Mouse (Mus musculus) lung, postnatal 0 days (tissue): Measurements from ENCODE around the gene Ttc33. TPM values are rescaled to one million over a fixed set of nuclear protein-coding genes. Genes with fewer than 3 reads are reported as not detected.

Source experiments
- ATAC-seq: fragments of 200-750 bp; cut with Nextera tagmentation; 2 replicates; pipeline ENCODE4 v1.8.0; 2017; ENCODE audit warnings: moderate library complexity
- DNase-seq: peaks from one replicate; pipeline ENCODE4 v3.0.0-alpha.2; 2016; ENCODE audit warnings: low spot score
- H3K27ac ChIP-seq: fragments of 300-500 bp; sonication (generic); 2 replicates; pipeline ENCODE4 v1.5.1; 2014; ENCODE audit warnings: antibody characterized with exemption, mild to moderate bottlenecking, low read length, mixed read lengths
- H3K27me3 ChIP-seq: fragments of 300-500 bp; sonication (generic); replicated peaks from 2 replicates; pipeline ENCODE4 v1.6.1; 2014; ENCODE audit warnings: low read length, mixed read lengths; ENCODE audit not compliant: insufficient read depth
- H3K36me3 ChIP-seq: fragments of 300-500 bp; sonication (generic); 2 replicates; pipeline ENCODE4 v1.6.1; 2014; ENCODE audit warnings: low read length, mixed read lengths; ENCODE audit not compliant: insufficient read depth
- H3K4me1 ChIP-seq: fragments of 300-500 bp; sonication (generic); 2 replicates; pipeline ENCODE4 v1.6.1; 2014; ENCODE audit warnings: antibody characterized with exemption, low read depth, low read length, mixed read lengths; ENCODE audit not compliant: insufficient read depth
- H3K4me2 ChIP-seq: fragments of 300-500 bp; sonication (generic); replicated peaks from 2 replicates; pipeline ENCODE4 v1.6.1; 2014; ENCODE audit warnings: low read depth, mild to moderate bottlenecking, low read length, moderate library complexity, mixed read lengths
- H3K4me3 ChIP-seq: fragments of 300-500 bp; sonication (generic); 2 replicates; pipeline ENCODE4 v1.5.1; 2014; ENCODE audit warnings: low read depth, low read length
- H3K9ac ChIP-seq: fragments of 300-500 bp; sonication (generic); replicated peaks from 2 replicates; pipeline ENCODE4 v1.6.1; 2014; ENCODE audit warnings: low read depth, mild to moderate bottlenecking
- H3K9me3 ChIP-seq: fragments of 300-500 bp; sonication (generic); 2 replicates; pipeline ENCODE4 v1.6.1; 2016; ENCODE audit warnings: low read length, mixed read lengths
- CTCF ChIP-seq: IDR thresholded peaks from 2 replicates; pipeline ENCODE4 v1.5.1; 2016; ENCODE audit warnings: antibody characterized with exemption, mild to moderate bottlenecking
- EP300 ChIP-seq: IDR thresholded peaks from 2 replicates; pipeline ENCODE4 v1.6.1; 2016; ENCODE audit warnings: antibody characterized with exemption, mild to moderate bottlenecking, control low read depth
- WGBS: fragments of 180-500 bp; shearing (Covaris S2); extraction: QIAGEN DNeasy Blood & Tissue Kit; methylation state at CpG from one replicate; pipeline ENCODE4 v1.1.7; 2014; 5-methylcytosine and 5-hydroxymethylcytosine counted together
- polyA plus RNA-seq: library from polyadenylated mRNA; unstranded; fragments of >200 nt; fragmentation: Nextera tagmentation; extraction: Ambion mirVana; gene quantifications from 2 replicates; pipeline ENCODE4 v1.2.1, GENCODE M21; 2015

Gene Ttc33
- 35.4 and 35.9 TPM in 2 replicates for polyA plus RNA-seq

GRCm38 (mm10) chr15:5185366-5186292 lies at the start of gene Ttc33:
Ttc33 (plus strand) TSS chr15:5185525.
- peak within 1 kb of the TSS; percentile 87 for H3K9ac ChIP-seq
- DNase-seq, result peak; percentile 91
- H3K27ac ChIP-seq, result peak within 1 kb of the TSS; percentile 93
- H3K4me2 ChIP-seq, result peak within 1 kb of the TSS; percentile 78
- peak; percentile 93 for ATAC-seq
- H3K4me3 ChIP-seq, result peak within 1 kb of the TSS; percentile 93
- 0 out of 2 replicates have a peak, but pooled peaks cover 4% of the 10 kb centered on the region for H3K36me3 ChIP-seq
- under 1% methylated on average over 55 of the region's 55 CpGs for WGBS
- H3K9me3 ChIP-seq, result no peaks in the 10 kb centered on the region
- TF ChIP-seq EP300 (peak; percentile 87), CTCF (peak; percentile 63)
- peaks cover 6% of the 10 kb centered on the region; the same call in 1 of the 2 replicates for H3K4me1 ChIP-seq
- no peaks in the 10 kb centered on the region for H3K27me3 ChIP-seq

- no peaks in the 10 kb centered on the region for H3K4me1 ChIP-seq
- no peaks in the 10 kb centered on the region for H3K9me3 ChIP-seq
- no peak overlapping the region for H3K27ac ChIP-seq
- TF ChIP-seq EP300 (no peak), CTCF (no peak)
- H3K27me3 ChIP-seq, result no peaks in the 10 kb centered on the region
- 50% methylated on average over 9 of the region's 9 CpGs for WGBS
- no peaks in the 10 kb centered on the region for H3K36me3 ChIP-seq
- no peak for DNase-seq
- H3K4me3 ChIP-seq, result no peak overlapping the region
- ATAC-seq, result no peak
- H3K4me2 ChIP-seq, result no peak overlapping the region
- no peak overlapping the region for H3K9ac ChIP-seq
These were observed 47.1 kb upstream of the Ttc33 start for GRCm38 (mm10) chr15:5138021-5138856.

GRCm38 (mm10) chr15:5139366-5139765 lies 46.0 kb upstream of the Ttc33 start:
- Histone ChIP-seq H3K4me1 (no peaks in the 10 kb centered on the region), H3K27me3 (no peaks in the 10 kb centered on the region), H3K4me3 (no peak overlapping the region), H3K36me3 (no peaks in the 10 kb centered on the region), H3K9ac (no peak overlapping the region), H3K9me3 (no peaks in the 10 kb centered on the region), H3K4me2 (no peak overlapping the region), H3K27ac (no peak overlapping the region)
- no peak for ATAC-seq
- no peak for DNase-seq
- 73% methylated on average over 2 of the region's 2 CpGs for WGBS
- TF ChIP-seq EP300, result no peak
- no peak for TF ChIP-seq CTCF

- no peak for TF ChIP-seq CTCF
- no peaks in the 10 kb centered on the region for H3K4me1 ChIP-seq
- no peaks in the 10 kb centered on the region for H3K36me3 ChIP-seq
- ATAC-seq (no peak), DNase-seq (no peak)
- H3K27me3 ChIP-seq, result no peaks in the 10 kb centered on the region
- H3K27ac ChIP-seq, result no peak overlapping the region
- 84% methylated on average over 7 of the region's 7 CpGs for WGBS
- H3K9ac ChIP-seq, result no peak overlapping the region
- no peak overlapping the region for H3K4me2 ChIP-seq
- no peaks in the 10 kb centered on the region for H3K9me3 ChIP-seq
- no peak overlapping the region for H3K4me3 ChIP-seq
These were observed 45.5 kb upstream of the Ttc33 start for GRCm38 (mm10) chr15:5139863-5140262.

GRCm38 (mm10) chr15:5140357-5140756 lies 45.0 kb upstream of the Ttc33 start:
- H3K27me3 ChIP-seq, result no peaks in the 10 kb centered on the region
- no peaks in the 10 kb centered on the region for H3K9me3 ChIP-seq
- no peaks in the 10 kb centered on the region; the same call in 1 of the 2 replicates for H3K4me1 ChIP-seq
- DNase-seq (no peak), ATAC-seq (no peak)
- no peak overlapping the region for H3K9ac ChIP-seq
- no peak overlapping the region for H3K4me3 ChIP-seq
- H3K36me3 ChIP-seq, result no peaks in the 10 kb centered on the region
- no peak overlapping the region for H3K4me2 ChIP-seq
- H3K27ac ChIP-seq, result no peak overlapping the region
- no peak for TF ChIP-seq CTCF
- no peak for TF ChIP-seq EP300

GRCm38 (mm10) chr15:5142047-5142446 lies 43.3 kb upstream of the Ttc33 start:
- 51% methylated on average over 5 of the region's 5 CpGs for WGBS
- no peak for TF ChIP-seq CTCF
- no peak for TF ChIP-seq EP300

More at GRCm38 (mm10) chr15:5142047-5142446, 43.3 kb upstream of the Ttc33 start:
- Histone ChIP-seq H3K4me1 (no peaks in the 10 kb centered on the region; the same call in 1 of the 2 replicates), H3K4me3 (no peak overlapping the region), H3K27ac (no peak overlapping the region), H3K9ac (no peak overlapping the region), H3K27me3 (no peaks in the 10 kb centered on the region), H3K36me3 (no peaks in the 10 kb centered on the region), H3K9me3 (no peaks in the 10 kb centered on the region), H3K4me2 (no peak overlapping the region)
- DNase-seq (no peak), ATAC-seq (no peak)
